8 mouse cellular contexts compared by ENCODE assay signal in the genomic region with DNA sequence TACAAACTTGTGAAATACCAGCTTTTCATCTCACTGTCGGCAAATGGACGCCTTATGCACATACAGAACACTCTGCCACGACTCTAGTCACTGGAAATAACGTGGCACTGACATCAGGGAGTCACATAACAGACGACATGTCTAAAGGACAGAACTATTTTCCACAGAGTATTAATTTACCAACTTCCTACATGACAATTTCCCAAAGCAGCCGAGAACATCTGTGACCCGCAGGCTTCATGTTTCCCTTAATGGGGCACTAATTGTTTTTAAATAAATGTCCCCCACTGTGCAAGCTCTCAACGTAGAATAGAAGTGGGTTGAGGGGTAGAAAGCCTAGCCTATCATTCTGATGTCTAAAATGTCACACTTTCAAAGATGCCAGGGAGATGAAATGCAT. TPM values are rescaled to one million over a fixed set of nuclear protein-coding genes. Genes with fewer than 3 reads are reported as not detected.
DNase-seq lines count a peak whose midpoint lies in the region; ATAC-seq lines count a peak whose summit lies in the region.

No protein-coding gene starts in this region.

- no peaks in the 10 kb centered on the region for H3K27me3 ChIP-seq in liver, embryonic 15.5 days
- no peaks in the 10 kb centered on the region for H3K27me3 ChIP-seq in liver, embryonic 12.5 days (replicated peaks)
- H3K27me3 ChIP-seq in forebrain, embryonic 10.5 days (ENCODE audit: poor library complexity, severe bottlenecking) = peaks cover 20% of the 10 kb centered on the region
- H3K27me3 ChIP-seq in limb, embryonic 12.5 days = peaks cover 34% of the 10 kb centered on the region

- no peak overlapping the region for H3K4me3 ChIP-seq in liver, embryonic 15.5 days (replicated peaks)
- no peak overlapping the region for H3K4me3 ChIP-seq in liver, embryonic 12.5 days
- 0 out of 2 replicates have a peak overlapping the region, but pooled peaks have one; percentile 20 for H3K4me3 ChIP-seq in forebrain, embryonic 10.5 days
- no peak overlapping the region for H3K4me3 ChIP-seq in limb, embryonic 12.5 days (replicated peaks)

- DNase-seq in forebrain, embryonic 10.5 days (ENCODE audit: extremely low spot score, low spot score) = no peak
- DNase-seq in retina, embryonic 14.5 days (ENCODE audit: low spot score) = peak; percentile 62
- DNase-seq in natural killer cell, adult 2 months (ENCODE audit: low spot score in 2 of 2) = no peak
- DNase-seq in kidney, postnatal 36 days = no peak
- no peak for DNase-seq in Muller cell, postnatal 12 days (ENCODE audit: inconsistent ontology term)

- ATAC-seq in liver, embryonic 15.5 days (ENCODE audit: insufficient read depth) = no peak
- ATAC-seq in liver, embryonic 12.5 days = no peak
- ATAC-seq in limb, embryonic 12.5 days (ENCODE audit: insufficient number of reproducible peaks, insufficient read depth, low FRiP score, low TSS enrichment, low read depth) = no peak

- H3K9ac ChIP-seq in liver, embryonic 15.5 days = no peak overlapping the region
- no peak overlapping the region for H3K9ac ChIP-seq in liver, embryonic 12.5 days
- no peak overlapping the region for H3K9ac ChIP-seq in limb, embryonic 12.5 days (replicated peaks)

- H3K27ac ChIP-seq in liver, embryonic 15.5 days (replicated peaks) = no peak overlapping the region
- no peak overlapping the region for H3K27ac ChIP-seq in liver, embryonic 12.5 days
- no peak overlapping the region for H3K27ac ChIP-seq in forebrain, embryonic 10.5 days
- no peak overlapping the region for H3K27ac ChIP-seq in limb, embryonic 12.5 days

- peak overlapping the region; percentile 39; the same call in 1 of the 2 replicates for H3K4me2 ChIP-seq in liver, embryonic 15.5 days
- no peak overlapping the region for H3K4me2 ChIP-seq in liver, embryonic 12.5 days
- H3K4me2 ChIP-seq in limb, embryonic 12.5 days = peak overlapping the region; percentile 36

- no peaks in the 10 kb centered on the region for H3K4me1 ChIP-seq in liver, embryonic 15.5 days (replicated peaks)
- H3K4me1 ChIP-seq in liver, embryonic 12.5 days = no peaks in the 10 kb centered on the region
- peaks cover 23% of the 10 kb centered on the region for H3K4me1 ChIP-seq in forebrain, embryonic 10.5 days
- peaks cover 7% of the 10 kb centered on the region for H3K4me1 ChIP-seq in limb, embryonic 12.5 days (replicated peaks)

- no peaks in the 10 kb centered on the region for H3K36me3 ChIP-seq in liver, embryonic 15.5 days (replicated peaks)
- no peaks in the 10 kb centered on the region for H3K36me3 ChIP-seq in liver, embryonic 12.5 days
- no peaks in the 10 kb centered on the region for H3K36me3 ChIP-seq in forebrain, embryonic 10.5 days (replicated peaks)
- H3K36me3 ChIP-seq in limb, embryonic 12.5 days = no peaks in the 10 kb centered on the region

- no peaks in the 10 kb centered on the region for H3K9me3 ChIP-seq in liver, embryonic 15.5 days (replicated peaks)
- H3K9me3 ChIP-seq in liver, embryonic 12.5 days (replicated peaks) = no peaks in the 10 kb centered on the region
- no peaks in the 10 kb centered on the region for H3K9me3 ChIP-seq in forebrain, embryonic 10.5 days
- H3K9me3 ChIP-seq in limb, embryonic 12.5 days = no peaks in the 10 kb centered on the region

- 53% methylated on average over 8 of the region's 8 CpGs for whole genome bisulfite sequencing in liver, embryonic 15.5 days (ENCODE audit: insufficient replicate concordance)
- WGBS in liver, embryonic 12.5 days (ENCODE audit: insufficient replicate concordance) = 64% methylated on average over 8 of the region's 8 CpGs
- WGBS in forebrain, embryonic 10.5 days = 40% methylated on average over 8 of the region's 8 CpGs
- 22% methylated on average over 8 of the region's 8 CpGs for WGBS in limb, embryonic 12.5 days

RNA-seq across cellular contexts. Expression of a gene that starts 49.0 kb away (rescaled TPM):
- 0.59 and 0.78 TPM in 2 replicates for polyA plus RNA-seq in liver, embryonic 15.5 days (2015; fragmentation: Nextera tagmentation; extraction: Ambion mirVana)
- polyA plus RNA-seq in liver, embryonic 12.5 days (2016; fragmentation: Nextera tagmentation; extraction: Ambion mirVana) = 1.0 and 1.2 TPM in 2 replicates
- 0.06 and 0.07 TPM in 2 replicates for polyA plus RNA-seq in forebrain, embryonic 10.5 days (2016; fragmentation: Nextera tagmentation; extraction: Ambion mirVana)
- polyA plus RNA-seq in limb, embryonic 12.5 days (2016; fragmentation: Nextera tagmentation; extraction: Ambion mirVana) = 0.16 and 0.82 TPM in 2 replicates
